Mouse (Mus musculus) megakaryocyte, embryonic 14.5 days (primary cell): ENCODE results near the gene Esm1. TPM values are rescaled to one million over a fixed set of nuclear protein-coding genes. Genes with fewer than 3 reads are reported as not detected.

Experiments used
- H3K27me3 ChIP-seq: replicated peaks from 2 replicates; pipeline ENCODE3; 2012; ENCODE audit warnings: inconsistent platforms
- H3K36me3 ChIP-seq: replicated peaks from 2 replicates; pipeline ENCODE3; 2012; ENCODE audit warnings: low read length, inconsistent platforms, mixed read lengths
- H3K4me1 ChIP-seq: 2 replicates; pipeline ENCODE4 v1.6.1; 2012; ENCODE audit warnings: inconsistent platforms
- H3K4me3 ChIP-seq: replicated peaks from 2 replicates; pipeline ENCODE3; 2012; ENCODE audit warnings: moderate library complexity, mild to moderate bottlenecking, inconsistent platforms
- H3K9me3 ChIP-seq: 2 replicates; pipeline ENCODE4 v1.6.1; 2012; ENCODE audit warnings: inconsistent platforms
- FLI1 ChIP-seq: IDR thresholded peaks from 2 replicates; pipeline ENCODE4 v1.6.1; 2012; ENCODE audit warnings: low read length, inconsistent platforms, mixed read lengths
- GATA1 ChIP-seq: IDR thresholded peaks from 3 replicates; pipeline ENCODE4 v1.6.1; 2012; ENCODE audit warnings: mixed read lengths, low read length, inconsistent platforms, borderline replicate concordance
- polyA plus RNA-seq: library from polyadenylated mRNA; stranded (reverse); fragments of >175 nt; gene quantifications from 2 replicates; pipeline ENCODE4 v1.2.3, GENCODE M21; 2012; ENCODE audit warnings: low replicate concordance; ENCODE audit not compliant: insufficient read depth

The Esm1 gene
- polyA plus RNA-seq, 1 experiment, result not detected

DNA sequence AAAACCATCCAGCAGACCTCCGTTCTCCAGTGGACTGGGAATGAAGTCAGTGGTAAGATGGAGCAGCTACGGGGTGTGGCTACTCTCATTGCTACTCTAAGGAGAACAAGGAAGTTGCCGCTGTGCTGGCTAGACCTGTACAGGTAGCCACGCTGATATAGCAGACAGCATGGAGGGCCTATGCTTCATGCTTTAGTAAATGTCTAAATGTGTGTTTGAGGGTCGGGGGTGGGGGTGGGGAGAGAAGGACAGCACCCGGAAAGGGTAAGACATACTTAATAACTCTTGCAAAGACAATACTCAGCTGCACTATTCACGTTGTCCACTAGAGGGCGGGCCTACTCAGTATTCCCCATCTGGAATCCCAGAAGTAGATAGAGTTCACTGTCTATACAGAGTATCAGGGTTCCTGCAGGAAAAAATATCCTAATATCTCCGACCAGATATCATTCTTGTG lies 57.1 kb downstream of the Esm1 start:
- Histone ChIP-seq H3K4me1 (peaks cover 5% of the 10 kb centered on the region), H3K27me3 (peaks cover 2% of the 10 kb centered on the region), H3K36me3 (no peaks in the 10 kb centered on the region), H3K4me3 (peak overlapping the region; percentile 78), H3K9me3 (no peaks in the 10 kb centered on the region)
- no peak for TF ChIP-seq GATA1
- TF ChIP-seq FLI1, result no peak

GRCm38 (mm10) chr13:113267204-113267603 lies 57.7 kb downstream of the Esm1 start:
- peaks cover 2% of the 10 kb centered on the region for H3K27me3 ChIP-seq
- H3K36me3 ChIP-seq, result no peaks in the 10 kb centered on the region

More at GRCm38 (mm10) chr13:113267204-113267603, 57.7 kb downstream of the Esm1 start:
- TF ChIP-seq FLI1, result no peak
- TF ChIP-seq GATA1, result no peak
- Histone ChIP-seq H3K4me3 (no peak overlapping the region), H3K9me3 (no peaks in the 10 kb centered on the region), H3K4me1 (peaks cover 5% of the 10 kb centered on the region)

Other genes with a start within 250 kb of the Esm1 start
- 0.67 TPM in 1 of 2 replicates, not detected in the other for gene Ccno, start 221.9 kb upstream of the Esm1 start, polyA plus RNA-seq
- gene Mcidas, start 215.8 kb upstream of the Esm1 start, polyA plus RNA-seq, result not detected in 2 replicates
- not detected in 2 replicates for gene Cdc20b, start 174.5 kb upstream of the Esm1 start, polyA plus RNA-seq
- not detected in 2 replicates for gene Gpx8, start 163.2 kb upstream of the Esm1 start, polyA plus RNA-seq
- not detected in 2 replicates for gene Gzma, start 108.7 kb upstream of the Esm1 start, polyA plus RNA-seq
- gene Gzmk, start 16.2 kb downstream of the Esm1 start, polyA plus RNA-seq, result not detected in 2 replicates
- gene BC067074, start 83.5 kb downstream of the Esm1 start, polyA plus RNA-seq, result not detected in 2 replicates